Mouse (Mus musculus): ENCODE measurements around the gene 1700102P08Rik. TPM values are rescaled to one million over a fixed set of nuclear protein-coding genes. Genes with fewer than 3 reads are reported as not detected.

The 1700102P08Rik gene
- polyA plus RNA-seq, 1 experiment = 1.9 TPM

- Histone ChIP-seq H3K4me3 (ENCODE audit: control insufficient read depth, insufficient read depth, low read length) (no peak overlapping the region), H3K4me1 (replicated peaks; ENCODE audit: control insufficient read depth, insufficient read depth, low read length) (no peaks in the 10 kb centered on the region), H3K27ac (ENCODE audit: control insufficient read depth, insufficient read depth, low read length) (no peak overlapping the region), H3K36me3 (ENCODE audit: control insufficient read depth, insufficient read depth, low read length) (peaks cover 88% of the 10 kb centered on the region), H3K27me3 (ENCODE audit: control insufficient read depth, insufficient read depth, low read length) (no peaks in the 10 kb centered on the region)
- TF ChIP-seq CTCF (IDR thresholded peaks at IDR 0.05; ENCODE audit: borderline replicate concordance, control insufficient read depth, extremely low read depth, insufficient read depth, low read length, poor library complexity) (no peak), POLR2A (IDR thresholded peaks at IDR 0.05; ENCODE audit: control insufficient read depth, extremely low read depth, insufficient read depth, low read length, poor library complexity) (no peak)
- 92% methylated on average over 4 of the region's 4 CpGs for WGBS
- DNase-seq = no peak
These were observed 5.8 kb upstream of the 1700102P08Rik start for GRCm38 (mm10) chr9:108386816-108387215.

GRCm38 (mm10) chr9:108388601-108389000, 4.0 kb upstream of the 1700102P08Rik start:
- Histone ChIP-seq H3K4me3 (ENCODE audit: control insufficient read depth, insufficient read depth, low read length) (no peak overlapping the region), H3K36me3 (ENCODE audit: control insufficient read depth, insufficient read depth, low read length) (peaks cover 74% of the 10 kb centered on the region), H3K4me1 (replicated peaks; ENCODE audit: control insufficient read depth, insufficient read depth, low read length) (no peaks in the 10 kb centered on the region), H3K27me3 (ENCODE audit: control insufficient read depth, insufficient read depth, low read length) (no peaks in the 10 kb centered on the region), H3K27ac (ENCODE audit: control insufficient read depth, insufficient read depth, low read length) (no peak overlapping the region)
- TF ChIP-seq CTCF (IDR thresholded peaks at IDR 0.05; ENCODE audit: borderline replicate concordance, control insufficient read depth, extremely low read depth, insufficient read depth, low read length, poor library complexity) (no peak), POLR2A (IDR thresholded peaks at IDR 0.05; ENCODE audit: control insufficient read depth, extremely low read depth, insufficient read depth, low read length, poor library complexity) (no peak)
- DNase-seq = no peak
- 97% methylated on average over 10 of the region's 10 CpGs for WGBS

GRCm38 (mm10) chr9:108389220-108389619, 3.4 kb upstream of the 1700102P08Rik start:
- Histone ChIP-seq H3K27me3 (ENCODE audit: control insufficient read depth, insufficient read depth, low read length) (no peaks in the 10 kb centered on the region), H3K27ac (ENCODE audit: control insufficient read depth, insufficient read depth, low read length) (no peak overlapping the region), H3K4me1 (replicated peaks; ENCODE audit: control insufficient read depth, insufficient read depth, low read length) (no peaks in the 10 kb centered on the region), H3K36me3 (ENCODE audit: control insufficient read depth, insufficient read depth, low read length) (peaks cover 68% of the 10 kb centered on the region), H3K4me3 (ENCODE audit: control insufficient read depth, insufficient read depth, low read length) (no peak overlapping the region)
- no peak for DNase-seq
- TF ChIP-seq CTCF (IDR thresholded peaks at IDR 0.05; ENCODE audit: borderline replicate concordance, control insufficient read depth, extremely low read depth, insufficient read depth, low read length, poor library complexity) (no peak), POLR2A (IDR thresholded peaks at IDR 0.05; ENCODE audit: control insufficient read depth, extremely low read depth, insufficient read depth, low read length, poor library complexity) (no peak)
- WGBS = 78% methylated on average over 6 of the region's 6 CpGs

- H3K4me3 ChIP-seq (ENCODE audit: control insufficient read depth, insufficient read depth, low read length) = no peak overlapping the region
These were observed 1.6 kb downstream of the 1700102P08Rik start for GRCm38 (mm10) chr9:108394191-108394590.

GRCm38 (mm10) chr9:108395427-108395826, 2.8 kb downstream of the 1700102P08Rik start:
- no peak for TF ChIP-seq POLR2A (IDR thresholded peaks at IDR 0.05; ENCODE audit: control insufficient read depth, extremely low read depth, insufficient read depth, low read length, poor library complexity)
- TF ChIP-seq CTCF (IDR thresholded peaks at IDR 0.05; ENCODE audit: borderline replicate concordance, control insufficient read depth, extremely low read depth, insufficient read depth, low read length, poor library complexity) = no peak
- WGBS = 90% methylated on average over 1 of the region's 1 CpGs
- Histone ChIP-seq H3K27me3 (ENCODE audit: control insufficient read depth, insufficient read depth, low read length) (no peaks in the 10 kb centered on the region), H3K27ac (ENCODE audit: control insufficient read depth, insufficient read depth, low read length) (no peak overlapping the region), H3K4me3 (ENCODE audit: control insufficient read depth, insufficient read depth, low read length) (no peak overlapping the region), H3K4me1 (replicated peaks; ENCODE audit: control insufficient read depth, insufficient read depth, low read length) (no peaks in the 10 kb centered on the region), H3K36me3 (ENCODE audit: control insufficient read depth, insufficient read depth, low read length) (peaks cover 15% of the 10 kb centered on the region)
- DNase-seq = no peak

More at GRCm38 (mm10) chr9:108394191-108394590, 1.6 kb downstream of the 1700102P08Rik start:
- Histone ChIP-seq H3K4me1 (replicated peaks; ENCODE audit: control insufficient read depth, insufficient read depth, low read length) (no peaks in the 10 kb centered on the region), H3K36me3 (ENCODE audit: control insufficient read depth, insufficient read depth, low read length) (peaks cover 24% of the 10 kb centered on the region), H3K27me3 (ENCODE audit: control insufficient read depth, insufficient read depth, low read length) (no peaks in the 10 kb centered on the region), H3K27ac (ENCODE audit: control insufficient read depth, insufficient read depth, low read length) (no peak overlapping the region)
- DNase-seq = no peak
- no peak for TF ChIP-seq CTCF (IDR thresholded peaks at IDR 0.05; ENCODE audit: borderline replicate concordance, control insufficient read depth, extremely low read depth, insufficient read depth, low read length, poor library complexity)
- TF ChIP-seq POLR2A (IDR thresholded peaks at IDR 0.05; ENCODE audit: control insufficient read depth, extremely low read depth, insufficient read depth, low read length, poor library complexity) = no peak
- 96% methylated on average over 6 of the region's 6 CpGs for WGBS

GRCm38 (mm10) chr9:108398324-108398723, 5.7 kb downstream of the 1700102P08Rik start:
- Histone ChIP-seq H3K4me1 (replicated peaks; ENCODE audit: control insufficient read depth, insufficient read depth, low read length) (no peaks in the 10 kb centered on the region), H3K36me3 (ENCODE audit: control insufficient read depth, insufficient read depth, low read length) (no peaks in the 10 kb centered on the region), H3K4me3 (ENCODE audit: control insufficient read depth, insufficient read depth, low read length) (no peak overlapping the region), H3K27me3 (ENCODE audit: control insufficient read depth, insufficient read depth, low read length) (no peaks in the 10 kb centered on the region), H3K27ac (ENCODE audit: control insufficient read depth, insufficient read depth, low read length) (no peak overlapping the region)
- WGBS = 98% methylated on average over 3 of the region's 3 CpGs
- no peak for TF ChIP-seq CTCF (IDR thresholded peaks at IDR 0.05; ENCODE audit: borderline replicate concordance, control insufficient read depth, extremely low read depth, insufficient read depth, low read length, poor library complexity)
- TF ChIP-seq POLR2A (IDR thresholded peaks at IDR 0.05; ENCODE audit: control insufficient read depth, extremely low read depth, insufficient read depth, low read length, poor library complexity) = no peak
- DNase-seq = no peak
